Mouse (Mus musculus) forebrain, embryonic 16.5 days (tissue): Measurements from ENCODE around the gene Dsp. TPM values are rescaled to one million over a fixed set of nuclear protein-coding genes. Genes with fewer than 3 reads are reported as not detected.

Experiments
- ATAC-seq: fragments of 200-750 bp; cut with Nextera tagmentation; 2 replicates; pipeline ENCODE4 v1.8.0; 2017; ENCODE audit warnings: mild to moderate bottlenecking, moderate library complexity
- H3K27ac ChIP-seq: fragments of 300-500 bp; sonication (generic); 2 replicates; pipeline ENCODE4 v1.5.1; 2014; ENCODE audit warnings: low read length, control low read depth
- H3K27me3 ChIP-seq: fragments of 300-500 bp; sonication (generic); replicated peaks from 2 replicates; pipeline ENCODE4 v1.6.1; 2014; ENCODE audit warnings: low read length; ENCODE audit not compliant: control insufficient read depth, insufficient read depth
- H3K36me3 ChIP-seq: fragments of 300-500 bp; sonication (generic); 2 replicates; pipeline ENCODE4 v1.6.1; 2014; ENCODE audit not compliant: control insufficient read depth, insufficient read depth
- H3K4me1 ChIP-seq: fragments of 300-500 bp; sonication (generic); replicated peaks from 2 replicates; pipeline ENCODE4 v1.6.1; 2014; ENCODE audit warnings: low read length; ENCODE audit not compliant: control insufficient read depth, insufficient read depth
- H3K4me2 ChIP-seq: fragments of 300-500 bp; sonication (generic); 2 replicates; pipeline ENCODE4 v1.6.1; 2014; ENCODE audit warnings: mild to moderate bottlenecking, low read length, control low read depth
- H3K4me3 ChIP-seq: fragments of 300-500 bp; sonication (generic); replicated peaks from 2 replicates; pipeline ENCODE4 v1.5.1; 2014; ENCODE audit warnings: mild to moderate bottlenecking, low read length, control low read depth
- H3K9ac ChIP-seq: fragments of 300-500 bp; sonication (generic); replicated peaks from 2 replicates; pipeline ENCODE4 v1.6.1; 2014; ENCODE audit warnings: low read depth, low read length, control low read depth
- H3K9me3 ChIP-seq: fragments of 300-500 bp; sonication (generic); 2 replicates; pipeline ENCODE4 v1.6.1; 2016; ENCODE audit warnings: low read length; ENCODE audit not compliant: control insufficient read depth
- WGBS: fragments of 180-500 bp; shearing (Covaris S2); extraction: QIAGEN DNeasy Blood & Tissue Kit; methylation state at CpG from one replicate; pipeline ENCODE4 v1.1.7; 2014; 5-methylcytosine and 5-hydroxymethylcytosine counted together
- polyA plus RNA-seq: library from polyadenylated mRNA; unstranded; fragments of >200 nt; fragmentation: Nextera tagmentation; extraction: Ambion mirVana; gene quantifications from 2 replicates; pipeline ENCODE4 v1.2.1, GENCODE M21; 2015

Gene Dsp
- polyA plus RNA-seq, 1 experiment from 2014 or later = 0.29 TPM

DNA sequence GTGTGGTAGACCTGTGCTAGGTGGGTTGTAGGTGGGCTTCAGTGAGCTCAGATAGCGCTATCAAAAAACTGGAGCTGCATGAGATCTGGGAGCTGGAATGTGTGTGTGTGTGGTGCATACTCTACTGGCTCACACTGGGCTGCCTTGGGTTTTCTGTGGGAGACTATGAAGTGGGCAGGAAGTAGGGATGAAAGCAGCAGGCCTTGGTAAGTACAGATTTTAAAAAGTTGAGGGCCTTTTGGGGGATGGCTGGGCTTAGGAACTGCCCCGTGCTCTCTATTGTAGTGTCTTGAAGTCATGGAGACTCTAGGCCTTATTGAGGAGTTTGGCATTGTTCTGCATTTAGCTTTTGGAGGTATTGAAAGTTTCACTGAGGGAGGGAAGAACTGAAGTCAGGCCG is 67.6 kb downstream of the Dsp start:
- WGBS = 89% methylated on average over 3 of the region's 3 CpGs
- H3K9ac ChIP-seq = no peak overlapping the region
- no peak overlapping the region for H3K4me3 ChIP-seq
- ATAC-seq = no peak
- H3K4me2 ChIP-seq = no peak overlapping the region
- H3K9me3 ChIP-seq = no peaks in the 10 kb centered on the region
- no peaks in the 10 kb centered on the region for H3K4me1 ChIP-seq
- no peaks in the 10 kb centered on the region for H3K27me3 ChIP-seq
- H3K27ac ChIP-seq = no peak overlapping the region
- peaks cover 34% of the 10 kb centered on the region for H3K36me3 ChIP-seq

DNA sequence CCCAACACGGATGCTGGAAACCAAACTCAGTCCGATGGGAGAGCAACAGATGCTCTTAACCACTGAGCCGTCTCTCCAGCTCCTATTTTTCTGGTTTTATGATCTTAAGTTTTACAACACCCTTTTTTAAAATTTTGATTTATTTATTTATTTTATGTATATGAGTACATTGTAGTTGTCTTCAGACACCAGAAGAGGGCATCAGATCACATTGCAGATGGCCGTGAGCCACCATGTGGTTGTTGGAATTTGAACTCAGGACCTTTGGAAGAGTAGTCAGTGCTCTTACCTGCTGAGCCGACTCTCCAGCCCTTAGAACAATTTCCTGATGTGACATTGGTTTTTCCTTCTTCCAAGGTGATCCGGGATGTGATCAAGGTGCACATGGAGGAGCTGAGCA is 69.2 kb downstream of the Dsp start:
- Histone ChIP-seq H3K36me3 (peaks cover 46% of the 10 kb centered on the region), H3K27ac (no peak overlapping the region), H3K4me1 (no peaks in the 10 kb centered on the region), H3K4me2 (no peak overlapping the region), H3K27me3 (no peaks in the 10 kb centered on the region), H3K4me3 (no peak overlapping the region), H3K9me3 (no peaks in the 10 kb centered on the region), H3K9ac (no peak overlapping the region)
- ATAC-seq = no peak
- 95% methylated on average over 6 of the region's 6 CpGs for WGBS

DNA sequence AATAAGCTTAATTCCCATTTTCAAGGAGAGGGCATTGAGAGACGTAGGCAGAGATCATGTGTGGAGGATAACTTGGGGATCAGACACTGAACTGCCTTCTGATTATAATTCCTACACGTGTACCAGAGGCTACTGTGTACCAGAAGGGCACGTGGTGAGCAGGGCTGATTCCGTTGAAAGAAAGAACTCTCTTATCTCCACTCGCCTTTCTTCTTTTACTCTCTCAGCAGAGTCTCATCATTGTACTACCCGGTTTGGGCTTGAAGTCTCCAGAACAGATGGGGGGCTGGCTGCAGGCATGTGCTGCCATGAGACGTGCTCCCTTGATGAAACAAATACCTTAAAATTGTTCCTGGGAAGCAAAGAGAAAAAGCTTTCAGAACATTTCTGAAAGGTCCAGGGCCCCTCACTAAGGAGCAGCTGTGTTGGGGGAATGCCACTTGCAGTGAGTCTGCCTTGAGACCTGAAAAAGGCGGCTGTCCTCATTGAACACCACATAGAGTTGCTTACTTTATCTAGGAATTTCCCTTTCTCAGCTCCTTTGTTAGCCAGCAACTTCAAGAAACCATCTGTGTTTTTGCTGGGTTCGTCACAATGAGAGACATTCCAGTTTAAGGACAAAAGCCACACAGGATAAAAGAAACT is 79.2 kb downstream of the Dsp start:
- no peak overlapping the region for H3K9ac ChIP-seq
- H3K27ac ChIP-seq = peak overlapping the region; percentile 20
- ATAC-seq = peak; percentile 67
- H3K4me2 ChIP-seq = no peak overlapping the region
- H3K9me3 ChIP-seq = no peaks in the 10 kb centered on the region
- 0 out of 2 replicates have a peak, but pooled peaks cover 3% of the 10 kb centered on the region for H3K4me1 ChIP-seq
- H3K36me3 ChIP-seq = peaks cover 16% of the 10 kb centered on the region
- H3K4me3 ChIP-seq = no peak overlapping the region
- WGBS = 55% methylated on average over 9 of the region's 9 CpGs
- no peaks in the 10 kb centered on the region for H3K27me3 ChIP-seq

DNA sequence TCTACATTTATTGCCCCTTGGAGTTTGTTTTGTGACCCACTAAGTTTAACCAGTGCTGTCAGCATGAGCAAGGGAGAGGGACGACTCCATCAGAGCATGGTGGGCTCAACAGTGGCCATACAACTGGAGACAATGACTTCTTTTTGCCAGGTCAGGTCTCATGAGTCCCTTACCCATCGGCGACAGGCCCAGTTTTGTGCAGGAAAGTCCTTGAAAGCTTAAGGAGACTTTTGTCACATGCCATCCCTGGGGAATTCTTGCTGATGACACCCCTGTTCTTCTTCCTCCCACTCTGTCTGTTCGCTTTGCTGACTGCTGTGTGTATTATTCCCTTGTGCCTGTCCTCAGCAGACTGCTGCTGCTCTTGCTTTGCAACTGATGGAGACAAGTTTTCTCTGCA is 81.3 kb downstream of the Dsp start:
- no peak overlapping the region for H3K9ac ChIP-seq
- H3K4me1 ChIP-seq = 0 out of 2 replicates have a peak, but pooled peaks cover 3% of the 10 kb centered on the region
- H3K9me3 ChIP-seq = no peaks in the 10 kb centered on the region
- no peak overlapping the region for H3K27ac ChIP-seq
- H3K36me3 ChIP-seq = peaks cover 12% of the 10 kb centered on the region
- H3K4me3 ChIP-seq = no peak overlapping the region
- 88% methylated on average over 4 of the region's 4 CpGs for WGBS
- ATAC-seq = no peak
- no peak overlapping the region for H3K4me2 ChIP-seq
- H3K27me3 ChIP-seq = no peaks in the 10 kb centered on the region

DNA sequence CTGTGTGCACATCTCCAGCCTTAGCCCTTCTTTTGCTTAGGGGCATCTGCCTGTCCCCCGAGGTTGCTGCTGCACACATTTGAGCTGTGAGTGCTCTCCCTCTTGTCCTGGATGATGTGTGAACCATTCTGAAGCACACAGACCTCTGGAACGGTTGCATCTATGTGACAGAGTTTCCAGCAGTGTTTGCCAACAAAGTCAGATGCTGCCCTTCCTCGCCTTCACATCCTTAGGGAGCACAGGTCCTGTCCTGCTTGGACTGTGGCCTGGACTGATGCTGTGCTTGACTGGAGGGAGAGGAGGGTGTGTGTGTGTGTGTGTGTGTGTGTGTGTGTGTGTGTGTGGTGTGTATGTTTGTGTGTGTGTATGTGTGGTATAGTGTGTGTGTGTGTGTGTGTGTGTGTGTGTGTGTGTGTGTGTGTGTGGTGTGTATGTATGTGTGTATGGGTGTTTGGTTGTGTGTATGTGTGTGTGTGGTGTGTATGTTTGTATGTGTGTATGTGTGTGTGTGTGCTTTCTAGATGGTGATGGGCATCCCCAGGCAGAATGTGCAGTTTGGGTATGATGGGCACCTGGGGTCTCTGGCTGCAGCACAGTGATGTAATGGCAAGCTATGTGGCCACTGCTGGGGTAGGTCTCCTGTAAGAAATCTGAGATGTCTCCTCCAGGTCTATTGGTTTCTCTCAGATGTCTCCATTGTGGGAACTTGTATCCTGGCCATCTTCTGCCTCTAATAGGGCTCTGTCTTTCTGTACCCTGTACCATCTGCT is 81.9 kb downstream of the Dsp start:
- peaks cover 11% of the 10 kb centered on the region for H3K36me3 ChIP-seq
- 0 out of 2 replicates have a peak, but pooled peaks cover 3% of the 10 kb centered on the region for H3K4me1 ChIP-seq
- H3K9ac ChIP-seq = no peak overlapping the region
- H3K27me3 ChIP-seq = no peaks in the 10 kb centered on the region
- H3K9me3 ChIP-seq = no peaks in the 10 kb centered on the region
- WGBS = 74% methylated on average over 3 of the region's 3 CpGs
- ATAC-seq = no peak
- no peak overlapping the region for H3K4me3 ChIP-seq
- no peak overlapping the region for H3K27ac ChIP-seq
- H3K4me2 ChIP-seq = no peak overlapping the region

DNA sequence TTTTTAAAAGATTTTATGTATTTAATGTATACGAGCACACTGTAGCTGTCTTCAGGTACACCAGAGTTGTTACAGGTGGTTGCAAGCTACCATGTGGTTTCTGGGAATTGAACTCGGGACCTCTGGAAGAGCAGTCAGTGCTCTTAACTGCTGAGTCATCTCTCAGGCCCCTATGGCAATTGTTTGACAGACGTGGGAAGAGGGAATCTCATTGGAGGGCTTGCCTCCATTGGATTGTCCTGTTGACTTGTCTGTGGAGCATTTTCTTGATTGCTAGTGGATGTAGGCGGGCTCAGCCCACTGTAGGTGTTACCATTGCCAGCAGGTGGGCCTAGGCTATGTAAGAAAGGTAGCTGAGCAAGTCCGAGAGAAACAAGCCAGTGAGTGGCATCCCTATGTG is 83.6 kb downstream of the Dsp start:
- H3K4me1 ChIP-seq = 0 out of 2 replicates have a peak, but pooled peaks cover 3% of the 10 kb centered on the region
- WGBS = 77% methylated on average over 5 of the region's 5 CpGs
- H3K9ac ChIP-seq = no peak overlapping the region
- H3K4me3 ChIP-seq = no peak overlapping the region
- H3K4me2 ChIP-seq = no peak overlapping the region
- no peak for ATAC-seq
- no peaks in the 10 kb centered on the region for H3K27me3 ChIP-seq
- H3K36me3 ChIP-seq = no peaks in the 10 kb centered on the region
- no peaks in the 10 kb centered on the region for H3K9me3 ChIP-seq
- H3K27ac ChIP-seq = no peak overlapping the region

DNA sequence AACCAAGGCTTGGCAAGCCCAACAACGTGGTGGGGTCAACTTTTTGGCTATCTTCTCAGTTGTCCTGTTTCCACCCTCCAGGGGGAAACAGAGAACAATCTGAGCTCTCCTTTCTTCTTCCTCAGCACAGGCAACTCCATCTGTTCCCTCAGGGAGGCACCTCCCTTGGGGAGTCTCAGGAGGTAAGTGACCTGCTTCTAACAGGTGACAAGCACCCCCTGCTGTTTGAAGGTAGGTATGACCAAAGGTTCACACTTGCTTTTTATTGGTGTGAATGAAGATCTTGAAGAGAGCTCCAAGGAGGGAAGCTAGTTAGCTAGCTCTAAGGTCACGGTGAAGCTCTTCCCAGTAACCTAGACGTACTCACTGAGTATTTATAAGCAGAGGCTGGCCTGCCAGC is 84.3 kb downstream of the Dsp start:
- Histone ChIP-seq H3K4me3 (no peak overlapping the region), H3K9me3 (no peaks in the 10 kb centered on the region), H3K36me3 (no peaks in the 10 kb centered on the region), H3K27me3 (no peaks in the 10 kb centered on the region), H3K4me1 (0 out of 2 replicates have a peak, but pooled peaks cover under 1% of the 10 kb centered on the region), H3K27ac (no peak overlapping the region), H3K9ac (no peak overlapping the region), H3K4me2 (no peak overlapping the region)
- no peak for ATAC-seq
- 81% methylated on average over 3 of the region's 3 CpGs for WGBS

DNA sequence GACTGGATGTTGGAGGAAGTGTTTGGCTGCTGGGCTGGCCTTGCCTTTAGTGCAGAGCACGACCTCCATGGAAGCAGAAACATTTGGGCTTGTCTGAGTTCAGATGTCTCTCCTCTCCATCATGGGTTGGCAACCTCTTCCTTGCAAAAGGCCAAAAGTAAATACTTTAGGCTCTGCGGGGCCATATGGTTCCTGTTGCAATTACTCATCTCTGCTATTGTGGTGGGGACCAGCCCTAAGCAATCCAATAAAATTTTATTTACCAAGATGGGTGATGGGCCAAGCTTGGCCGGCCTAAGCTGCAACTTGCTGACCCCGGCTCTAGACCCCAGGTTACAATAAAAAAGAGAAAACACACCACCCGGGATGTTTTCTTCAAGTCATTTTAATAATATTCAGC is 97.1 kb downstream of the Dsp start:
- no peak overlapping the region for H3K9ac ChIP-seq
- no peak overlapping the region for H3K4me3 ChIP-seq
- H3K9me3 ChIP-seq = no peaks in the 10 kb centered on the region
- 79% methylated on average over 5 of the region's 5 CpGs for WGBS
- no peaks in the 10 kb centered on the region for H3K4me1 ChIP-seq
- H3K27me3 ChIP-seq = no peaks in the 10 kb centered on the region
- no peak overlapping the region for H3K27ac ChIP-seq
- no peak for ATAC-seq
- no peak overlapping the region for H3K4me2 ChIP-seq
- H3K36me3 ChIP-seq = no peaks in the 10 kb centered on the region
